Mouse (Mus musculus) CH12.LX (cell line): ENCODE data around the gene Tctex1d1.
A peak's percentile ranks its signal among the peaks of the same experiment; 100 is the strongest.

Source experiments
- CTCF ChIP-seq, 2 experiments: IDR thresholded peaks in 1 of 2; conservative IDR thresholded peaks in 1 of 2; 2 replicates each; pipeline ENCODE4 v1.5.1; 2011 to 2012; ENCODE audit warnings: low read depth in 2 of 2, low read length in 2 of 2, improper control_type of control experiment in 1 of 2, inconsistent platforms in 1 of 2, mild to moderate bottlenecking in 1 of 2, moderate library complexity in 1 of 2
- E2F4 ChIP-seq: IDR thresholded peaks from 2 replicates; pipeline ENCODE4 v1.6.1; 2011; ENCODE audit warnings: low read depth, low read length, improper control_type of control experiment; ENCODE audit not compliant: insufficient replicate concordance
- HCFC1 ChIP-seq: IDR thresholded peaks from 2 replicates; pipeline ENCODE4 v1.6.1; 2012; ENCODE audit warnings: low read depth, mild to moderate bottlenecking, inconsistent platforms, low read length, improper control_type of control experiment
- MAFK ChIP-seq: IDR thresholded peaks from 2 replicates; pipeline ENCODE4 v1.6.1; 2011; ENCODE audit warnings: low read length, improper control_type of control experiment; ENCODE audit not compliant: insufficient replicate concordance
- POLR2A ChIP-seq: IDR thresholded peaks from 2 replicates; pipeline ENCODE4 v1.6.1; 2011; ENCODE audit warnings: low read depth, mild to moderate bottlenecking, improper control_type of control experiment, low read length
- UBTF ChIP-seq: IDR thresholded peaks from 2 replicates; pipeline ENCODE4 v1.6.1; 2012; ENCODE audit warnings: low read depth, mild to moderate bottlenecking, inconsistent platforms, low read length, improper control_type of control experiment, moderate library complexity
- USF1 ChIP-seq: IDR thresholded peaks from 2 replicates; pipeline ENCODE4 v1.6.1; 2014; ENCODE audit warnings: low read depth, mild to moderate bottlenecking, inconsistent platforms, low read length, improper control_type of control experiment

DNA sequence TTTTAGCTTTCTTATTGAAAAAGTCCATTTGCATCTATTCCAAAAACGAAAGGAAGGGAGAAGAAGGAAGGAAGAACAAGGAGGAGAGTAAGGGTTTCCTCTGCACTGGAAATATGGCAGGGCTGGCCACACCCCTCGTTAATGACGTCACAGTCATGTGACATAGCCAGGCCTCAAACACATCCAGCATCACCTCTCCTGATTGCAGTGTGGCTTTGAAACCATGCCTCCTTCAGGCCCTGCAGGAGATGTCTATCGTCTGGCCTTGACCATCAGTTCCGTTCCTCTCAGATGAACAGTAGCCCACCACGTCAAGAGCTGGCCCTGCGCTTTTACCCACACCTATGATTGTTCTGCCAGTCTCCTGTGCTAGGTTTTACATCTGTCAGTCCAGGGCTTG lies 7.8 kb downstream of the Tctex1d1 start:
- TF ChIP-seq MAFK (no peak), CTCF (conservative IDR thresholded peaks at IDR 0.05 in 1 of 2, IDR thresholded peaks at IDR 0.05 in 1 of 2; ENCODE audit: low read depth in 2 of 2, low read length in 2 of 2) (no peak), UBTF (no peak), POLR2A (no peak), HCFC1 (no peak), E2F4 (no peak), USF1 (peak; percentile 71)
